Mouse (Mus musculus) kidney, postnatal 0 days (tissue): ENCODE data around the gene Atg16l1. TPM values are rescaled to one million over a fixed set of nuclear protein-coding genes. Genes with fewer than 3 reads are reported as not detected.

Experiments
- ATAC-seq: fragments of 200-750 bp; cut with Nextera tagmentation; replicated peaks from 2 replicates; pipeline ENCODE4 v1.8.0; 2017; ENCODE audit warnings: low read depth, moderate number of reproducible peaks, moderate TSS enrichment, moderate library complexity; ENCODE audit not compliant: low FRiP score
- DNase-seq: peaks from one replicate; pipeline ENCODE4 v3.0.0-alpha.2; 2016; ENCODE audit warnings: low spot score
- H3K27ac ChIP-seq: fragments of 300-500 bp; sonication (generic); 2 replicates; pipeline ENCODE4 v1.5.1; 2014; ENCODE audit warnings: mild to moderate bottlenecking
- H3K27me3 ChIP-seq: fragments of 300-500 bp; sonication (generic); 2 replicates; pipeline ENCODE4 v1.6.1; 2014; ENCODE audit warnings: low read length, mixed read lengths; ENCODE audit not compliant: insufficient read depth
- H3K36me3 ChIP-seq: fragments of 300-500 bp; sonication (generic); 2 replicates; pipeline ENCODE4 v1.6.1; 2014; ENCODE audit warnings: low read length, mixed read lengths; ENCODE audit not compliant: insufficient read depth
- H3K4me1 ChIP-seq: fragments of 300-500 bp; sonication (generic); replicated peaks from 2 replicates; pipeline ENCODE4 v1.6.1; 2014; ENCODE audit warnings: antibody characterized with exemption, low read length, mixed read lengths; ENCODE audit not compliant: insufficient read depth
- H3K4me2 ChIP-seq: fragments of 300-500 bp; sonication (generic); 2 replicates; pipeline ENCODE4 v1.6.1; 2014; ENCODE audit warnings: mild to moderate bottlenecking, low read length, moderate library complexity, mixed read lengths
- H3K4me3 ChIP-seq: fragments of 300-500 bp; sonication (generic); replicated peaks from 2 replicates; pipeline ENCODE4 v1.5.1; 2014; ENCODE audit warnings: low read depth, low read length
- H3K9ac ChIP-seq: fragments of 300-500 bp; sonication (generic); 2 replicates; pipeline ENCODE4 v1.6.1; 2014; ENCODE audit warnings: low read depth, low read length
- H3K9me3 ChIP-seq: fragments of 300-500 bp; sonication (generic); replicated peaks from 2 replicates; pipeline ENCODE4 v1.6.1; 2016; ENCODE audit warnings: low read length, inconsistent platforms, mixed read lengths
- CTCF ChIP-seq: IDR thresholded peaks from 2 replicates; pipeline ENCODE4 v1.5.1; 2016; ENCODE audit warnings: antibody characterized with exemption, low read depth, mild to moderate bottlenecking, moderate library complexity
- WGBS: fragments of 180-500 bp; shearing (Covaris S2); extraction: QIAGEN DNeasy Blood & Tissue Kit; methylation state at CpG from one replicate; pipeline ENCODE4 v1.1.7; 2014; 5-methylcytosine and 5-hydroxymethylcytosine counted together
- polyA plus RNA-seq: library from polyadenylated mRNA; unstranded; fragments of >200 nt; fragmentation: Nextera tagmentation; extraction: Ambion mirVana; gene quantifications from 2 replicates; pipeline ENCODE4 v1.2.1, GENCODE M21; 2015

Gene Atg16l1
- polyA plus RNA-seq = 20.8 and 21.9 TPM in 2 replicates

DNA sequence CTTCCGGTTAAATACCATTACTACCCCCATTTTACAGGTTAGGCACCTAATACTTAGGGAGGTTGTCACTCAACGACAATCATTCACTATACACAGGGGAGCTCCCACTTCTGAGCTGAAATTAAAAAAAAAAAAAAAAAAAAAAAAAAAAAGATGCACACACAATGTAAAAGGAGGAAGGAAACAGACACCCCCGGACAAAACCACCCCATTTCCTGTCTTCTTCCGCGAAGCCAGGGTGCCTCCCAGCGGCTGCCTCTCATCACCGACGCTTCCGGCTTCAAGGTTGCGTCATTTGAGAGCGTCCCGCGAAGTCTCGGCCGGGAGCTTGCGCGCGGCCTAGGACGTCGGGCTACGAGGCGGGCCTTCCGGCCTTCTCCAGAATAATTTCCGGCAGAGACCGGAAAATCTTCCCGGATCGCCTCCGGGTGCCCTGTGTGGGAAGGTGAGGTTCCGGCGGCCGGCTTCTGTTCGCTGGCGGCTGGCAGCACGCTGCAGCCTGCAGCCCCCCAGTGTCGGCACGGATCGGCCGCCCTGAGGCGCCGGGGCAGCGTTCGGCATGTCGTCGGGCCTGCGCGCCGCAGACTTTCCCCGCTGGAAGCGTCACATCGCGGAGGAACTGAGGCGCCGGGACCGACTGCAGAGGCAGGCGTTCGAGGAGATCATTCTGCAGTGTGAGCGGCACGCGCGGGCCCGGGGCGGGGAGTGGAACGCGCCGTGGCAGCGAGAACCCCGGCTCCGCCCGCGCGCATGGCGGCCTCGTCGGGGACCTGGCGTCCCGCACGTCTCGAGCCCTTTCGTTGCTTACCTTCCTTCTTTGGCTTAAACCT is at the start of gene Atg16l1:
Gene Atg16l1 (plus strand): TSS at position 230 of the 830 bp plus-strand sequence.
- ATAC-seq = peak; percentile 98
- peak within 1 kb of the TSS; percentile 99 for H3K9ac ChIP-seq
- DNase-seq = peak; percentile 96
- H3K9me3 ChIP-seq = no peaks in the 10 kb centered on the region
- peak within 1 kb of the TSS; percentile 81 for H3K4me2 ChIP-seq
- H3K4me1 ChIP-seq = peaks cover 6% of the 10 kb centered on the region; the same call in 1 of the 2 replicates
- WGBS = 2% methylated on average over 78 of the region's 79 CpGs
- H3K27me3 ChIP-seq = no peaks in the 10 kb centered on the region
- peak within 1 kb of the TSS; percentile 97 for H3K27ac ChIP-seq
- peak; percentile 62 for TF ChIP-seq CTCF
- H3K4me3 ChIP-seq = peak within 1 kb of the TSS; percentile 98
- peaks cover 14% of the 10 kb centered on the region for H3K36me3 ChIP-seq

DNA sequence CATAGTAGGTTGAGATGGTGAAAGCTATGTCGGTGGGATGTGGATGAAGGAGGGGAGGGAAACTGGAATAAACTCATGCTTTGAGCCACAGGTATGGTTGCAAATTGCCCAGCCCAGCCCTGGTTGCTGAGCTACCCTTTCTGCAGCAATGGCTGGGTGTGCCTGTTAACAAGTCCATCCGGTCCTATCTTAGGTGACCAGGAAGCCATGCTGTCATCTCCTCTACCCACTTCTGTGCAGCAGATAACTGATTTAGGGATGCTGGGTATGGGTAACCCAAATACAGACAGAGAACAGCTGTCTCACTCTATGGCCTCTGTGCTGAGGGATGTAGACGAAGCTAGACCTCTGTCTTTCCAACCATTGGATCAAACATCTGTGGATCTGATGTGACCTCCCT is 49.3 kb upstream of the Atg16l1 start:
- Histone ChIP-seq H3K36me3 (no peaks in the 10 kb centered on the region), H3K4me1 (no peaks in the 10 kb centered on the region), H3K27me3 (no peaks in the 10 kb centered on the region), H3K4me3 (no peak overlapping the region), H3K9me3 (no peaks in the 10 kb centered on the region), H3K9ac (no peak overlapping the region), H3K4me2 (no peak overlapping the region), H3K27ac (no peak overlapping the region)
- ATAC-seq = no peak
- no peak for DNase-seq
- no peak for TF ChIP-seq CTCF
- 93% methylated on average over 3 of the region's 3 CpGs for WGBS

DNA sequence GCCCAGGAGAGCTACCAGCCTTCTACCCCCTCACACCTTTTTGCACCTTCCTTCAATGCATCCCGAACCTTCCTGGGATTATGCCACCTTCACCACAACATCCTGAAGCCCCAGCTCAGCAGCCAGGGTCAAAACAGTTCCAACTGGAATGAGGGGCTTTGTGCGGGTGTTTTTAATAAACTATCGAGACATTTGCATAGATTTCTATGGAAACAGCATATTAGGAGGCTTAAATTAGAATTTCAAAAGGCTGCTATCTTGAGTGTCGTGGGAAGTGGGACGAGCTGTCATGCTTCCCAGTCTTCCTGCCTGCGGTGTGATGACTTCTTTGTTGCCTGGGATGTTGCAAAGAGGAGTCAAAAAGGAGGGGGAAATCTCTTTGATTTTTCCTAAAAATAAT is 46.6 kb upstream of the Atg16l1 start:
- Histone ChIP-seq H3K9me3 (no peaks in the 10 kb centered on the region), H3K4me3 (no peak overlapping the region), H3K36me3 (no peaks in the 10 kb centered on the region), H3K27ac (no peak overlapping the region), H3K4me1 (no peaks in the 10 kb centered on the region), H3K27me3 (no peaks in the 10 kb centered on the region), H3K4me2 (no peak overlapping the region), H3K9ac (no peak overlapping the region)
- no peak for DNase-seq
- 85% methylated on average over 6 of the region's 6 CpGs for WGBS
- no peak for TF ChIP-seq CTCF
- ATAC-seq = no peak

GRCm38 (mm10) chr1:87709661-87710270 is 45.9 kb upstream of the Atg16l1 start:
- no peak for DNase-seq
- Histone ChIP-seq H3K27me3 (no peaks in the 10 kb centered on the region), H3K36me3 (no peaks in the 10 kb centered on the region), H3K4me3 (no peak overlapping the region), H3K4me1 (no peaks in the 10 kb centered on the region), H3K27ac (no peak overlapping the region), H3K4me2 (no peak overlapping the region), H3K9ac (no peak overlapping the region), H3K9me3 (no peaks in the 10 kb centered on the region)
- no peak for ATAC-seq
- 86% methylated on average over 7 of the region's 7 CpGs for WGBS
- TF ChIP-seq CTCF = no peak

GRCm38 (mm10) chr1:87711938-87712613 is 43.6 kb upstream of the Atg16l1 start:
- Histone ChIP-seq H3K9ac (no peak overlapping the region), H3K4me1 (no peaks in the 10 kb centered on the region), H3K27me3 (no peaks in the 10 kb centered on the region), H3K4me3 (no peak overlapping the region), H3K36me3 (no peaks in the 10 kb centered on the region), H3K4me2 (no peak overlapping the region), H3K27ac (no peak overlapping the region), H3K9me3 (no peaks in the 10 kb centered on the region)
- ATAC-seq (no peak), DNase-seq (no peak)
- TF ChIP-seq CTCF = no peak
- 85% methylated on average over 10 of the region's 10 CpGs for WGBS

DNA sequence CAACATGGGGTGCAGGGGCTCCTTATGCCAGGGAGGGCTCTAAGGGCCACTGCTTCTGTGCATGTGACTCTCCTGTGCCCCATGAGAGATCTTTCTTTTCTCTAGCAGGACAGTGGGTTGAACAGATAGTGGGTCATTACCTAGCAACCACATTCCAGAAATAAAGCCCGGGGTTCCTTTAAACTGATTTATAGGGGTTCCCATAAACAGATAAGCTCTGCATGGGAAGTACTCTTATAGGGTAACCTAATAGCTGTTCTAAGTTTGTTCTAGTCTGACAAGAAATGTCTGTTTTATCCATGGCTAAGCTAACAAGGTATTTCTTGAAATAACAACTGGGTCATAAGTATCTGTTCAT is 43.1 kb upstream of the Atg16l1 start:
- H3K9me3 ChIP-seq = no peaks in the 10 kb centered on the region
- no peaks in the 10 kb centered on the region for H3K36me3 ChIP-seq
- H3K4me3 ChIP-seq = no peak overlapping the region
- no peak for TF ChIP-seq CTCF
- H3K9ac ChIP-seq = no peak overlapping the region
- H3K4me2 ChIP-seq = no peak overlapping the region
- no peaks in the 10 kb centered on the region for H3K4me1 ChIP-seq
- no peaks in the 10 kb centered on the region for H3K27me3 ChIP-seq
- H3K27ac ChIP-seq = no peak overlapping the region
- ATAC-seq = no peak
- WGBS = 46% methylated on average over 1 of the region's 1 CpGs
- no peak for DNase-seq
